Mouse (Mus musculus): ENCODE results near the gene Mdh1b. TPM values are rescaled to one million over a fixed set of nuclear protein-coding genes. Genes with fewer than 3 reads are reported as not detected.

Gene Mdh1b
- polyA plus RNA-seq, 1 experiment = 0.07 TPM

Other genes starting within 250 kb of the Mdh1b start
- not detected for gene Gm39653, start 114.3 kb downstream of the Mdh1b start, polyA plus RNA-seq (2012; fragmentation: generic; extraction: Trizol)
- not detected for gene Dytn, start 43.4 kb downstream of the Mdh1b start, polyA plus RNA-seq (2012; fragmentation: generic; extraction: Trizol)
- 24.4 TPM for gene Fastkd2, start 296 bp upstream of the Mdh1b start, polyA plus RNA-seq (2012; fragmentation: generic; extraction: Trizol)
- 0.12 TPM for gene 4933402D24Rik, start 38.9 kb upstream of the Mdh1b start, polyA plus RNA-seq (2012; fragmentation: generic; extraction: Trizol)

Measured in C2C12 (cell line).